Mouse (Mus musculus) right cerebral cortex, adult 2 months (tissue): ENCODE results near the gene Gm21319.
"Not testable (repeated sequence)": the region's sequence is repeated elsewhere in the genome, so short reads cannot be mapped to it uniquely, and the experiment has no call there.

Experiments
- DNase-seq, 2 experiments: peaks; one replicate each; pipeline ENCODE4 v3.0.0; 2021 to 2022; ENCODE audit warnings: low spot score in 2 of 2

Gene Gm21319

GRCm38 (mm10) chr12:87775655-87776054 is at the start of gene Gm21319:
Gene Gm21319, minus strand, starts transcription at chr12:87775755.
- not testable (repeated sequence) for DNase-seq

- DNase-seq, result not testable (repeated sequence)
These were observed 40.7 kb upstream of the Gm21319 start, which contains the start of gene BB287469 for GRCm38 (mm10) chr12:87816277-87816676. Gene BB287469, plus strand, starts transcription at chr12:87816577.

GRCm38 (mm10) chr12:87797971-87798370 is 22.4 kb upstream of the Gm21319 start:
- not testable (repeated sequence) for DNase-seq

- not testable (repeated sequence) for DNase-seq
These were observed 19.7 kb upstream of the Gm21319 start, which contains the start of gene Gm21936 for GRCm38 (mm10) chr12:87795212-87795611. Gene Gm21936, plus strand, starts transcription at chr12:87795512.
